Mouse (Mus musculus) limb, embryonic 14.5 days (tissue): ENCODE measurements around the gene Arl4d. TPM values are rescaled to one million over a fixed set of nuclear protein-coding genes. Genes with fewer than 3 reads are reported as not detected.
"Not testable (repeated sequence)": the region's sequence is repeated elsewhere in the genome, so short reads cannot be mapped to it uniquely, and the experiment has no call there.

Experiments
- ATAC-seq: fragments of 200-750 bp; cut with Nextera tagmentation; 2 replicates; pipeline ENCODE4 v1.8.0; 2017; ENCODE audit warnings: low read depth, moderate number of reproducible peaks, moderate TSS enrichment; ENCODE audit not compliant: low FRiP score
- DNase-seq: peaks from one replicate; pipeline ENCODE4 v3.0.0-alpha.2; 2015; ENCODE audit warnings: low spot score
- H3K27ac ChIP-seq: fragments of 300-500 bp; sonication (generic); replicated peaks from 2 replicates; pipeline ENCODE4 v1.5.1; 2014; ENCODE audit warnings: low read depth, mild to moderate bottlenecking, low read length, moderate library complexity, mixed read lengths
- H3K27me3 ChIP-seq: fragments of 300-500 bp; sonication (generic); 2 replicates; pipeline ENCODE4 v1.6.1; 2014; ENCODE audit warnings: low read length, mixed read lengths; ENCODE audit not compliant: control insufficient read depth, insufficient read depth
- H3K36me3 ChIP-seq: fragments of 300-500 bp; sonication (generic); 2 replicates; pipeline ENCODE4 v1.6.1; 2014; ENCODE audit warnings: mild to moderate bottlenecking, low read length, moderate library complexity, mixed read lengths; ENCODE audit not compliant: control insufficient read depth, insufficient read depth
- H3K4me1 ChIP-seq: fragments of 300-500 bp; sonication (generic); 2 replicates; pipeline ENCODE4 v1.6.1; 2014; ENCODE audit warnings: antibody characterized with exemption, low read length, mixed read lengths; ENCODE audit not compliant: control insufficient read depth, insufficient read depth
- H3K4me2 ChIP-seq: fragments of 300-500 bp; sonication (generic); replicated peaks from 2 replicates; pipeline ENCODE4 v1.6.1; 2014; ENCODE audit warnings: low read depth, mild to moderate bottlenecking, low read length, moderate library complexity; ENCODE audit not compliant: severe bottlenecking
- H3K4me3 ChIP-seq: fragments of 300-500 bp; sonication (generic); replicated peaks from 2 replicates; pipeline ENCODE4 v1.5.1; 2014; ENCODE audit warnings: low read length
- H3K9ac ChIP-seq: fragments of 300-500 bp; sonication (generic); 2 replicates; pipeline ENCODE4 v1.6.1; 2014; ENCODE audit warnings: mild to moderate bottlenecking, low read depth, low read length, moderate library complexity; ENCODE audit not compliant: severe bottlenecking
- H3K9me3 ChIP-seq: fragments of 300-500 bp; sonication (generic); 2 replicates; pipeline ENCODE4 v1.6.1; 2016; ENCODE audit warnings: low read length; ENCODE audit not compliant: control insufficient read depth
- POLR2A ChIP-seq: fragments of 200-500 bp; IDR thresholded peaks from 2 replicates; pipeline ENCODE4 v1.8.0; 2012; ENCODE audit warnings: inconsistent platforms, mild to moderate bottlenecking, moderate library complexity, borderline replicate concordance; ENCODE audit not compliant: insufficient read depth, insufficient read length; ENCODE audit errors: extremely low read depth
- WGBS: fragments of 180-500 bp; shearing (Covaris S2); extraction: QIAGEN DNeasy Blood & Tissue Kit; methylation state at CpG from one replicate; pipeline ENCODE4 v1.1.7; 2014; 5-methylcytosine and 5-hydroxymethylcytosine counted together
- polyA plus RNA-seq, 2 experiments: library from polyadenylated mRNA; depleted of rRNA in 1 of 2; stranded (reverse) in 1 of 2; unstranded in 1 of 2; fragments of >200 nt; fragmentation: Nextera tagmentation in 1 of 2; extraction: Ambion mirVana in 1 of 2; gene quantifications; 2 replicates each; pipeline versions ENCODE4 v1.2.1 to v1.2.3; 2012 to 2014

Gene Arl4d
- polyA plus RNA-seq (2012; rRNA removed) (3.0 and 4.2 TPM in 2 replicates), polyA plus RNA-seq (2014; fragmentation: Nextera tagmentation; extraction: Ambion mirVana) (2.5 and 3.6 TPM in 2 replicates)

DNA sequence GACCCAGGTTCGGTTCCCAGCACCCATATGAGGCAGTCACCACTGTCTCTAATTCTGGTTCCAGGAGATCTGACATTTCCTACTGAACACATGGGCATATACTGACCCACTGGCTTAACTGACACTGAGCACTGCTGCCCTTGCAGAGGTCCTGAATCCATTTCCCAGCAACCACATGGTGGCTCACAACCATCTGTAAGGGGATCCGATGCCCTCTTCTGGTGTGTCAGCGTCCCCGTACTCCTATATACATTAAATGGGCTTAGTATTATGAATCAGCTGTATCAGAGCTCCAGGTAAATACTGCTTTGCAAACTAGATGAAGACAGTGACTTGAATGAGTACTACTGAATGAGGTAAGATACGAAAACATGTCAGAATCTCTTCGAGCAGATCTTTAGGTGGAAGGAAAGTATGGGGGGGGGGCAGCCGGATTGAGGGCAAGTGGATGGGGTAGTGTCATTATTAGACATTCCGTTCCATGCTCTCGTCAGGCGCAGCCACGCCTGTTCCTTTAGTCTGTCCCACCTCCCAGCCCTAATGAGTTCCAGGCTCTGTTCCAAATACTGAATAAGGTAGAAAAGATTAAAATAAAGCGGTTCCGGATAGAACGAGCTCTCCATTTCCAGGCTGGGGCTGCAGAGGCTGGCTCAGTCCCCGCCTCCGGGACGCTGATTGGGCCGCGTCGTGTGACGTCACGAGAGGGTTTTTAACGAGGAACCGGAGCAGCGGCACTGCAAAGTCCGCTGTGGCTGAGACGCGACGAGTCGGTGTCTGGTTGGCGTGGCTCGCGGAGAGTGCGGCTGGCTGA, at the start of gene Arl4d:
TSS of gene Arl4d (plus strand) at position 717 of the 811 bp plus-strand sequence.
- H3K4me3 ChIP-seq: peak within 1 kb of the TSS; percentile 55
- H3K4me1 ChIP-seq: no peaks in the 10 kb centered on the region
- H3K9me3 ChIP-seq: no peaks in the 10 kb centered on the region
- peak within 1 kb of the TSS; percentile 70 for H3K27ac ChIP-seq
- TF ChIP-seq POLR2A: peak; percentile 83; the same call in 1 of the 2 replicates
- ATAC-seq (peak; percentile 95), DNase-seq (peak; percentile 94)
- peak within 1 kb of the TSS; percentile 95 for H3K4me2 ChIP-seq
- H3K27me3 ChIP-seq: no peaks in the 10 kb centered on the region
- WGBS: 7% methylated on average over 34 of the region's 34 CpGs
- H3K9ac ChIP-seq: peak within 1 kb of the TSS; percentile 56
- no peaks in the 10 kb centered on the region for H3K36me3 ChIP-seq

DNA sequence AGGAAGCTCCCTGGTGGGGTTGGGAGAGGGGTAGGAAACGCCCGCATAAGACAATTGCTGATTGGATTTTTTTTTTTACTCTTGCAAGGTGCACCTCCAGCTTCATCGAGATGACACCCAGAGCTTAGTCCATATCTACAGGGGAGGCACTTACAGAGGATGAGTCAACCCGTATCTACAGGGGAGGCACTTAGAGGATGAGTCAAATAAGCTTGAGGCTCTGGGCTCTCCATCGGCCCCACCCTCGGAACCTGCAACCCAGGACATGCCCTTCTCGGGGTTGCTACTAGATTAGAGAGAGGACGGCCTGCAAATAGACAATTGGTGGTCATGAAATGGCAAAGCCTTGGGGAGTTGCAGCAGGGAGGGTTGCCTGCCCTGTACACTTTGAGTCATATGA, 49.2 kb upstream of the Arl4d start:
- Histone ChIP-seq H3K9me3 (no peaks in the 10 kb centered on the region), H3K36me3 (no peaks in the 10 kb centered on the region), H3K4me2 (no peak overlapping the region), H3K4me1 (peaks cover 13% of the 10 kb centered on the region; the same call in 1 of the 2 replicates), H3K27me3 (no peaks in the 10 kb centered on the region), H3K9ac (no peak overlapping the region), H3K27ac (no peak overlapping the region), H3K4me3 (no peak overlapping the region)
- no peak for ATAC-seq
- no peak for TF ChIP-seq POLR2A
- 91% methylated on average over 8 of the region's 8 CpGs for WGBS
- no peak for DNase-seq

DNA sequence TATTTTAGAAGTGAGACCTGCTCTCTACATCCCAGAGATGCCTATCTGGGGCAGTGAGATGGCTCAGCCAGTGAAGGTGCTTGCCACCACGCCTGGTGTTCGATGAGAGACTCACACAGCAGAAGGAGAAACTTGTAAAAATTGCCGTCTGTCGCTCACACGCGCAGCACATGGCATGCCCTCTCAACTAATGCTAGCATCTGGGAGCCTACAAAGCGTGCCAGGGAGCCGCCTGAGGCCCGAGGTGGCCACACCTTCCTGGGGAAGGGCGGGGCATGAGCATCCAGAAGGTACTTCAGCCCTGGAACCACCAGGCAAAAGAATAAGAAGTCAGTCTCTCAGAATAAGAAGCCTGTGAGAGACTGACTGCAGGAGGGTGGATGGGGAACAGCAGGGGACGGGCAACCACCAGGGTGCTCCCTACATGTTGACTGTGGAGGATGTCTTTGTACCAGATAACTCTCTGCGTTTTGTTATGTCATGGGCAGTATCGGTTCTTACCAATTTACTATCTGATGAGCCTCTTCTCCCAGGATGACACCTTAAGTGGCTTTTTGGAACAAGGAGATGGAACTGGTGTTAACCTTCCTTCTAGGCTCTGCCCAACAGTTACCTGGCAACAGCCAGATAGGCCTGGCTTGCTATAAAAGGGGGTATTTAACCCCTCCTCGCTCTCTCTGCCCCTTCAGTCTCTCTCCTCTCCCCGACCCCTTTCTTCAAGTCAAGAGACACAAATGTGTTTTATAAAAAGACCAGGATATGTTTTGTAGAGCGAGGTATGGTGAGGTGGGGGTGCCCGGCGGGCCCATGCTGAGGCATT, 48.2 kb upstream of the Arl4d start:
- 19% methylated on average over 18 of the region's 18 CpGs for WGBS
- no peak for TF ChIP-seq POLR2A
- ATAC-seq (no peak), DNase-seq (no peak)
- Histone ChIP-seq H3K27ac (no peak overlapping the region), H3K4me1 (peaks cover 13% of the 10 kb centered on the region; the same call in 1 of the 2 replicates), H3K4me3 (no peak overlapping the region), H3K9ac (no peak overlapping the region), H3K9me3 (no peaks in the 10 kb centered on the region), H3K36me3 (no peaks in the 10 kb centered on the region), H3K27me3 (no peaks in the 10 kb centered on the region), H3K4me2 (0 out of 2 replicates have a peak overlapping the region, but pooled peaks have one; percentile 23)

DNA sequence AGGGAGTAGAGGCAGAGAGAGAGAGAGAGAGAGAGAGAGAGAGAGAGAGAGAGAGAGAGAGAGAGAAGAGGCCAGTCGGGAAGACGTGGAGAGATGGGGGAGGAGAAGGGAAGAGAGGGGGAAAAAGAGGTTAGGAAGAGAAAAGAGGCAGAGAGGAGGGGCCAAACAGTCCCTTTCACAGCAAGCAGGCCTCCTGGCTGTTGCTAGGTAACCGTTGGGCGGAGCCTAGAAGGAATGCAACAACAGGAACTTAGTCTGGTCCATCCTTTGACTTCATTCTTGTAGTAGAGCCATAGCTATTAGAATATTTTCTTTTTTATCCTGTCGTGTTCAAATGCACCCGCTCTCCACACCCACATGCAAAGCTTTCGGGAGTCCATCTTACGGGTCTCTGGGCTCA, 47.5 kb upstream of the Arl4d start:
- H3K9me3 ChIP-seq: no peaks in the 10 kb centered on the region
- WGBS: 14% methylated on average over 7 of the region's 8 CpGs
- no peak overlapping the region for H3K27ac ChIP-seq
- H3K9ac ChIP-seq: no peak overlapping the region
- TF ChIP-seq POLR2A: no peak
- H3K4me1 ChIP-seq: peaks cover 13% of the 10 kb centered on the region; the same call in 1 of the 2 replicates
- ATAC-seq (peak; percentile 70; the same call in 1 of the 2 replicates), DNase-seq (peak; percentile 64)
- peak overlapping the region; percentile 23; the same call in 1 of the 2 replicates for H3K4me2 ChIP-seq
- H3K36me3 ChIP-seq: no peaks in the 10 kb centered on the region
- no peaks in the 10 kb centered on the region for H3K27me3 ChIP-seq
- no peak overlapping the region for H3K4me3 ChIP-seq

DNA sequence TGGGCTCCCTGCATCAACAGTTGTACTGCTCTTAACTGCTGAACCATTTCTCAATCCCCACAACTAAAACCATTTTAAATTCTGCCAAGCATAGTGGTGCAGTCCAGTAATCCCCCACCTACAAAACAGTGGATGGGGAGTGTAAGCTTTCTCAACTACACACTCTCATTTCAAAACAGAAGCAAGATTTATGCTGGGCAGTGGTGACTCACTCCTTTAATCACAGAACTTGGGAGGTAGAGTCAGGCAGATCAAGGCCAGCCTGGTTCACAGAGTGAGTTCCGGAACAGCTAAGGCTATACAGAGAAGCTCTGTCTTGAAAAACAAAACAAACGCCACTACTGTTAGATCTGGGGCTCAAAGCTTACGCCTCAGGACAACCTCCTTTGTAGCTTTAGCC, 46.7 kb upstream of the Arl4d start:
- H3K9ac ChIP-seq: no peak overlapping the region
- no peak for DNase-seq
- no peaks in the 10 kb centered on the region for H3K27me3 ChIP-seq
- ATAC-seq: no peak
- no peaks in the 10 kb centered on the region for H3K36me3 ChIP-seq
- H3K4me2 ChIP-seq: no peak overlapping the region
- H3K4me1 ChIP-seq: peaks cover 13% of the 10 kb centered on the region; the same call in 1 of the 2 replicates
- H3K27ac ChIP-seq: no peak overlapping the region
- 83% methylated on average over 3 of the region's 3 CpGs for WGBS
- H3K4me3 ChIP-seq: no peak overlapping the region
- no peak for TF ChIP-seq POLR2A
- no peaks in the 10 kb centered on the region for H3K9me3 ChIP-seq

DNA sequence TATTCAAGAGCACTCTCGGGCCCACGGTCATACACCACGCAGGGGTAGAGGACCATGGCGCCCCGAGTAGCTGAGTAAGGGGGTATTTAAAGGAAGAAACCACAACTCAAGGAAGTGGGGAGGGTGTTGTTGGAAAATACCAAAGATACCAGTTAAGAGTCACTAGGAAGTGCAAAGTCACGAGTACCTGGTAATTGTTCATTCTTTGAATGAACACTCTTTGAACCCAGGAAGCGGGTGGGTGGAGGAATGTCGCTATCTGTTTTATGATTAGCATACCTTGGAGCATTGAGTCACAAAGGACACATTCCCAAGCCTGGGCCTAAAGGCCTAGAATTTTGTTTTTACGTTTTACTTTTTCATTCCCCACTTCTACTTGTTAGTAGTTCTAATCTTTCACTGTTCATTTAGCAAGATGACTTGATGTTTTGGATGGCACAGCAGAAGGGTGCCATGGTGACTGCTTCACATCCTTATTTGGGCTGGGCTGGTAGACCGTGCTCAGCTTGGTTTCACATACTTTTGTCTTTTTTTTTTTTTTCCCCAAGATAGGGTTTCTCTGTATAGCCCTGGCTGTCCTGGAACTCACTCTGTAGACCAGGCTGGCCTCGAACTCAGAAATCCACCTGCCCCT, 45.2 kb upstream of the Arl4d start:
- peaks cover 13% of the 10 kb centered on the region; the same call in 1 of the 2 replicates for H3K4me1 ChIP-seq
- not testable (repeated sequence) for H3K9ac ChIP-seq, H3K9me3 ChIP-seq, DNase-seq, H3K4me2 ChIP-seq, H3K4me3 ChIP-seq, H3K36me3 ChIP-seq, H3K27ac ChIP-seq, ATAC-seq, H3K27me3 ChIP-seq
- WGBS: 79% methylated on average over 10 of the region's 11 CpGs
